Mouse (Mus musculus) embryonic facial prominence, embryonic 13.5 days (tissue): ENCODE results near the gene Elf2. TPM values are rescaled to one million over a fixed set of nuclear protein-coding genes. Genes with fewer than 3 reads are reported as not detected.
A peak's percentile ranks its signal among the peaks of the same experiment; 100 is the strongest.

Source experiments
- ATAC-seq: fragments of 200-750 bp; cut with Nextera tagmentation; 2 replicates; pipeline ENCODE4 v1.8.0; 2017; ENCODE audit warnings: low read depth; ENCODE audit not compliant: insufficient number of reproducible peaks, insufficient read depth, low FRiP score, low TSS enrichment
- H3K27ac ChIP-seq: fragments of 300-500 bp; sonication (generic); 2 replicates; pipeline ENCODE4 v1.5.1; 2015; ENCODE audit warnings: moderate library complexity, mild to moderate bottlenecking, inconsistent platforms
- H3K27me3 ChIP-seq: fragments of 300-500 bp; sonication (generic); 2 replicates; pipeline ENCODE4 v1.6.1; 2015; ENCODE audit warnings: mild to moderate bottlenecking, inconsistent platforms
- H3K36me3 ChIP-seq: fragments of 300-500 bp; sonication (generic); 2 replicates; pipeline ENCODE4 v1.6.1; 2015; ENCODE audit warnings: mild to moderate bottlenecking, inconsistent platforms
- H3K4me1 ChIP-seq: fragments of 300-500 bp; sonication (generic); 2 replicates; pipeline ENCODE4 v1.6.1; 2015; ENCODE audit warnings: inconsistent platforms
- H3K4me2 ChIP-seq: fragments of 300-500 bp; sonication (generic); 2 replicates; pipeline ENCODE4 v1.6.1; 2015; ENCODE audit warnings: moderate library complexity, mild to moderate bottlenecking, inconsistent platforms
- H3K4me3 ChIP-seq: fragments of 300-500 bp; sonication (generic); 2 replicates; pipeline ENCODE4 v1.5.1; 2015; ENCODE audit warnings: mild to moderate bottlenecking, inconsistent platforms
- H3K9ac ChIP-seq: fragments of 300-500 bp; sonication (generic); 2 replicates; pipeline ENCODE4 v1.6.1; 2015; ENCODE audit warnings: mild to moderate bottlenecking, inconsistent platforms
- H3K9me3 ChIP-seq: fragments of 300-500 bp; sonication (generic); 2 replicates; pipeline ENCODE4 v1.6.1; 2016; ENCODE audit warnings: inconsistent platforms
- WGBS: fragments of 180-500 bp; shearing (Covaris S2); methylation state at CpG from one replicate; pipeline ENCODE4 v1.1.7; 2015; ENCODE audit warnings: mixed read lengths; 5-methylcytosine and 5-hydroxymethylcytosine counted together
- polyA plus RNA-seq: library from polyadenylated mRNA; unstranded; fragments of >200 nt; fragmentation: Nextera tagmentation; extraction: Ambion mirVana; gene quantifications from 2 replicates; pipeline ENCODE4 v1.2.1, GENCODE M21; 2015

The Elf2 gene
- polyA plus RNA-seq, 1 experiment from 2014 or later: 64.5 TPM

GRCm38 (mm10) chr3:51343260-51343659 lies 2.8 kb upstream of the Elf2 start:
- WGBS: 83% methylated on average over 4 of the region's 4 CpGs
- no peak overlapping the region for H3K4me2 ChIP-seq

GRCm38 (mm10) chr3:51342152-51342551 lies 1.7 kb upstream of the Elf2 start:
- Histone ChIP-seq H3K4me1 (peaks cover 11% of the 10 kb centered on the region; the same call in 1 of the 2 replicates), H3K9ac (peak overlapping the region; percentile 88), H3K4me3 (peak overlapping the region; percentile 88), H3K4me2 (peak overlapping the region; percentile 92), H3K27me3 (no peaks in the 10 kb centered on the region), H3K36me3 (no peaks in the 10 kb centered on the region), H3K9me3 (no peaks in the 10 kb centered on the region), H3K27ac (peak overlapping the region; percentile 95)
- ATAC-seq: no peak
- WGBS: 6% methylated on average over 9 of the region's 9 CpGs

More at GRCm38 (mm10) chr3:51343260-51343659, 2.8 kb upstream of the Elf2 start:
- Histone ChIP-seq H3K27ac (no peak overlapping the region), H3K9ac (no peak overlapping the region), H3K27me3 (no peaks in the 10 kb centered on the region), H3K36me3 (no peaks in the 10 kb centered on the region), H3K4me3 (no peak overlapping the region), H3K9me3 (no peaks in the 10 kb centered on the region), H3K4me1 (peaks cover 10% of the 10 kb centered on the region; the same call in 1 of the 2 replicates)
- no peak for ATAC-seq

- H3K27me3 ChIP-seq: no peaks in the 10 kb centered on the region
- peak overlapping the region; percentile 88 for H3K9ac ChIP-seq
- peak overlapping the region; percentile 95 for H3K27ac ChIP-seq
- under 1% methylated on average over 76 of the region's 86 CpGs for WGBS
- peaks cover 11% of the 10 kb centered on the region; the same call in 1 of the 2 replicates for H3K4me1 ChIP-seq
- H3K4me2 ChIP-seq: peak overlapping the region; percentile 92
- peak overlapping the region; percentile 88 for H3K4me3 ChIP-seq
- H3K36me3 ChIP-seq: no peaks in the 10 kb centered on the region
- H3K9me3 ChIP-seq: no peaks in the 10 kb centered on the region
- peak; percentile 81 for ATAC-seq
Observed at GRCm38 (mm10) chr3:51341268-51342081, 1.0 kb upstream of the Elf2 start.

- H3K4me1 ChIP-seq: peaks cover 11% of the 10 kb centered on the region; the same call in 1 of the 2 replicates
- ATAC-seq: peak; percentile 3; the same call in 1 of the 2 replicates
- peak overlapping the region; percentile 95 for H3K27ac ChIP-seq
- peak overlapping the region; percentile 92 for H3K4me2 ChIP-seq
- no peaks in the 10 kb centered on the region for H3K36me3 ChIP-seq
- H3K9me3 ChIP-seq: no peaks in the 10 kb centered on the region
- H3K27me3 ChIP-seq: no peaks in the 10 kb centered on the region
- WGBS: under 1% methylated on average over 102 of the region's 113 CpGs
- peak overlapping the region; percentile 88 for H3K9ac ChIP-seq
- H3K4me3 ChIP-seq: peak overlapping the region; percentile 88
Observed at GRCm38 (mm10) chr3:51339734-51340551, 520 bp downstream of the Elf2 start.

- no peak for ATAC-seq
- Histone ChIP-seq H3K4me1 (peaks cover 11% of the 10 kb centered on the region; the same call in 1 of the 2 replicates), H3K9ac (peak overlapping the region; percentile 88), H3K4me2 (peak overlapping the region; percentile 92), H3K36me3 (no peaks in the 10 kb centered on the region), H3K27me3 (no peaks in the 10 kb centered on the region), H3K4me3 (peak overlapping the region; percentile 88), H3K27ac (no peak overlapping the region), H3K9me3 (no peaks in the 10 kb centered on the region)
- WGBS: 3% methylated on average over 9 of the region's 9 CpGs
Observed at GRCm38 (mm10) chr3:51339378-51339733, 1.1 kb downstream of the Elf2 start.

GRCm38 (mm10) chr3:51335378-51335777 lies 5.1 kb downstream of the Elf2 start:
- 90% methylated on average over 8 of the region's 8 CpGs for WGBS
- H3K9ac ChIP-seq: no peak overlapping the region

GRCm38 (mm10) chr3:51333950-51334349 lies 6.5 kb downstream of the Elf2 start:
- no peaks in the 10 kb centered on the region for H3K36me3 ChIP-seq
- no peak overlapping the region for H3K4me3 ChIP-seq
- H3K27ac ChIP-seq: 0 out of 2 replicates have a peak overlapping the region, but pooled peaks have one; percentile 30
- no peak overlapping the region for H3K9ac ChIP-seq
- peaks cover 17% of the 10 kb centered on the region; the same call in 1 of the 2 replicates for H3K4me1 ChIP-seq
- no peak overlapping the region for H3K4me2 ChIP-seq
- no peaks in the 10 kb centered on the region for H3K27me3 ChIP-seq
- 60% methylated on average over 6 of the region's 6 CpGs for WGBS
- no peaks in the 10 kb centered on the region for H3K9me3 ChIP-seq
- no peak for ATAC-seq

More at GRCm38 (mm10) chr3:51335378-51335777, 5.1 kb downstream of the Elf2 start:
- no peaks in the 10 kb centered on the region for H3K27me3 ChIP-seq
- no peak overlapping the region for H3K4me2 ChIP-seq
- H3K4me3 ChIP-seq: no peak overlapping the region
- no peaks in the 10 kb centered on the region for H3K9me3 ChIP-seq
- H3K27ac ChIP-seq: no peak overlapping the region
- no peaks in the 10 kb centered on the region for H3K36me3 ChIP-seq
- peaks cover 17% of the 10 kb centered on the region; the same call in 1 of the 2 replicates for H3K4me1 ChIP-seq
- ATAC-seq: no peak

GRCm38 (mm10) chr3:51333234-51333889 lies 7.1 kb downstream of the Elf2 start:
- no peak overlapping the region for H3K4me2 ChIP-seq
- peak overlapping the region; percentile 30; the same call in 1 of the 2 replicates for H3K27ac ChIP-seq

GRCm38 (mm10) chr3:51330086-51330485 lies 10.4 kb downstream of the Elf2 start:
- H3K4me2 ChIP-seq: no peak overlapping the region
- no peak overlapping the region for H3K27ac ChIP-seq
- no peak for ATAC-seq
- no peaks in the 10 kb centered on the region for H3K9me3 ChIP-seq
- no peak overlapping the region for H3K4me3 ChIP-seq
- 88% methylated on average over 14 of the region's 14 CpGs for WGBS
- H3K36me3 ChIP-seq: peaks cover 3% of the 10 kb centered on the region; the same call in 1 of the 2 replicates
- H3K9ac ChIP-seq: no peak overlapping the region
- no peaks in the 10 kb centered on the region for H3K27me3 ChIP-seq
- H3K4me1 ChIP-seq: peaks cover 14% of the 10 kb centered on the region; the same call in 1 of the 2 replicates

More at GRCm38 (mm10) chr3:51333234-51333889, 7.1 kb downstream of the Elf2 start:
- no peaks in the 10 kb centered on the region for H3K9me3 ChIP-seq
- H3K9ac ChIP-seq: no peak overlapping the region
- WGBS: 53% methylated on average over 10 of the region's 10 CpGs
- no peaks in the 10 kb centered on the region for H3K27me3 ChIP-seq
- H3K4me3 ChIP-seq: no peak overlapping the region
- no peak for ATAC-seq
- peaks cover 15% of the 10 kb centered on the region; the same call in 1 of the 2 replicates for H3K4me1 ChIP-seq
- no peaks in the 10 kb centered on the region for H3K36me3 ChIP-seq

GRCm38 (mm10) chr3:51328546-51328945 lies 11.9 kb downstream of the Elf2 start:
- no peak overlapping the region for H3K9ac ChIP-seq
- H3K4me1 ChIP-seq: peaks cover 7% of the 10 kb centered on the region; the same call in 1 of the 2 replicates
- 83% methylated on average over 12 of the region's 12 CpGs for WGBS
- H3K4me2 ChIP-seq: no peak overlapping the region
- no peak for ATAC-seq
- no peak overlapping the region for H3K27ac ChIP-seq
- H3K27me3 ChIP-seq: no peaks in the 10 kb centered on the region
- H3K36me3 ChIP-seq: peaks cover 3% of the 10 kb centered on the region; the same call in 1 of the 2 replicates
- H3K9me3 ChIP-seq: no peaks in the 10 kb centered on the region
- no peak overlapping the region for H3K4me3 ChIP-seq

GRCm38 (mm10) chr3:51327817-51328216 lies 12.6 kb downstream of the Elf2 start:
- Histone ChIP-seq H3K4me2 (no peak overlapping the region), H3K27me3 (no peaks in the 10 kb centered on the region), H3K27ac (no peak overlapping the region), H3K4me1 (no peaks in the 10 kb centered on the region), H3K4me3 (no peak overlapping the region), H3K9me3 (no peaks in the 10 kb centered on the region), H3K9ac (no peak overlapping the region), H3K36me3 (peaks cover 8% of the 10 kb centered on the region; the same call in 1 of the 2 replicates)
- 68% methylated on average over 5 of the region's 5 CpGs for WGBS
- ATAC-seq: no peak
